Mouse (Mus musculus) ovary, postnatal 14 days (tissue): ENCODE measurements around the gene Creg2.
"Not testable (repeated sequence)": the region's sequence is repeated elsewhere in the genome, so short reads cannot be mapped to it uniquely, and the experiment has no call there.

ENCODE experiments used
- DNase-seq: peaks from one replicate; pipeline ENCODE4 v3.0.0; 2022; ENCODE audit warnings: low spot score

Creg2 gene

DNA sequence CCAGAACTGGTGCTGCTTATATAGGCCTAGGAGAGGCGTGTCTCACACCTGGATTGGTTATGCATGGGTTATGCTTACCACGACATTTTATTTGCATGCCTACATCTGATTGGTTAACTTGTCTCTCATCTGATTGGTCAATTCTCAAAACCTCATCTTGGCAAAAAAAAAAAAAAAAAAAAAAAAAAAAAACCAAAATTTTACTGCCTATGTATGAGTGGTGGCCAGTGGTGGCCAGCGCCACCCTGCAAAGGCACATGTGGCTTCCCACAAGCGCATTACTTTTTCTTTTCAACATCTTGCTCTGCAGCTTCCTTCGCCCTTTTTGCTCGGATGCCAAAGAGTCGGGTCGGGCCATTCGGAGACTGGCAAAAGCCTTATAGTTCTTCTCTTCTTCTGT is 54.1 kb downstream of the Creg2 start:
- DNase-seq = not testable (repeated sequence)

DNA sequence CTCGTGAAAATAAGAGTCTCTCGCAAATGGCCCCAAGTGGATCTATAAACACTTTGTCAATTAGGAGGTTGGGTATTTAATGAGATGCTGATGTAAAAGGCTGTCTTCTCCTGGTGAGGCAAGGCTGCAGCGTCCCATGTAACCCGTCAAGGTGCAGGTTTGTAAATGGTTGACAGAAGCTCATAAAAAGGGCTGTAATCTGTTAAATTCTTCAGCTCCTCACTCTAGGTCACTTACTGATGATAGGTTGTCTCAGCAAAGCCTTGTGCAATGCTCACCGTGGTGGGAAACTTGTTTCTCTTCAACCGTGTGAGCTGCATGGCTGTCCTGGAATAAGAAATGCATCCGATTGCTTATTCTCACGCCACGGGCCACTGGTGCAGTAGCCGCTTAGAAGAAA is 57.4 kb downstream of the Creg2 start:
- no peak for DNase-seq

DNA sequence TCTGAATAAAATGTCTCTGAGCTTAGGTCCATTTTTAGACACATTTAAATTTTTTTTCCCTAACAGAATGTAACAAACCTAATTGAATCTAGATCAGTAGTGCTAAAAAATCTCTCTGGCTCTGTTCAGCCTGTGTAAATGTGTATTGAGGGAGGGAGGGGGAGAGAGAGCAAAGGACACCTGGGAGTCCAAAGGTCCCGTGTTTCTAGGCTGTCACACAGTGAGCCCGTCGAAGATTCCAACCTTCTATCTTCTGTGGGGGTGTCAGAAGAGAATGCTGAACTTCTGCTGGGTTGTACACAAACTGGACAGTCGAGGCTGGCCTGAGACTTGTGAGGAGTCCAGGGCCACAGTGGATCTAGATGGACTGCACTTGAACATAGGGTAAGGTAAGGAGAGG is 59.2 kb downstream of the Creg2 start:
- no peak for DNase-seq

DNA sequence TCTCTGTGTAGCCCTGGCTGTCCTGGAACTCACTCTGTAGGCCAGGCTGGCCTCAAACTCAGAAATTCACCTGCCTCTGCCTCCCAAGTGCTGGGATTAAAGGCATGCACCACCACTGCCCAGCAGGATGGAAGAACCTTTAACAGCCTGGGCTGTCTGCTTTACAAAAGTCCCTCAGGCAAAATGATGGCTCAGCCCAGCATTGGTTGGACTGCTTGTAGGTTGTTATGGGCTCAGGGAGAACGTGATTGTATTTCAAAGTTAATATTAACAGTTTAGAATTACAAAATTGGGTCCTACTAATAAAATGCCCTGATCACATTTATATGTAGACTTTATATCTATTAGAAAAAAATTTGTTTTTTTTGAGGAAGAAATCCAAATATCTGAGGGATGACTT is 59.7 kb downstream of the Creg2 start:
- DNase-seq = not testable (repeated sequence)

GRCm38 (mm10) chr1:39590193-39590592 is 61.1 kb downstream of the Creg2 start:
- no peak for DNase-seq

DNA sequence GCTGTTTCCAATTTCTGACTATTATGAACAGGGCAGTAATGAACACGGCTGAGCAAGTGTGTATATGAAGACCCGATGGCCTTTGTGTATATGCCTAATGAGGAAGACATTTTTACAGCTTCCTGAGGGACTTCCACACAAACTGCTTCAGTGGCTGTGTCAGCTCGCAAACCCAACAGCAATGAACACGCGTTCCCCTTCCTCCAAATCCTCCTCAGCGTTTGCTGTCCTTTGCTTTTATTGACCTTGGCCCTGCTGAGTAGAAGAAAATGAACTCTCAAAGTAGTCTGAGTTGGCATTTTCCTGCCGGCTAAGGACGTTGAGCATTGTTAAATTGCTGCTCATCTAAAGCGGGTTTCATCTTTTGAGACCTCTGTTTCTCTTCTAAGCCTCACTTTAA is 65.9 kb downstream of the Creg2 start:
- no peak for DNase-seq

DNA sequence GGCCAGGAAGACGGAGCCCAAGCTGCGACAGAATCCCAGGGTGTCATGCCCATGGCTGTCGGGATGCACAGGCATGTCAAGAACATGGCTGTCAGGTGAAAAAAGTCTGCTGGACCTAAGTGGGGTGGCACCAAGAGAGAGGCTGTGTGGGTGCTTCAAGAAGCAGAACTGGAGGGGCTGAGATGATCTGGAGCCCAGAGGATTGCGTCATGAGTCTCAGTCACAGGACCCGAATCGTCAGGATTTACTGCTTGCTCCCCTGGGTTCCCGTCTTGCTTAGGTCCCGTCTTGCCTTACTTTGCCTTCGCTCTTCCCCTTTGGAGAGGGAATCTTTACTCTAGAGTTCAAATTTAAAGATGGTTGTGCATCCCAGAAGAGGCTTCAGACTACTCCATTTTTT is 68.1 kb downstream of the Creg2 start:
- no peak for DNase-seq

- no peak for DNase-seq
These were observed 70.1 kb downstream of the Creg2 start for GRCm38 (mm10) chr1:39581215-39581614.

- DNase-seq = no peak
These were observed 72.1 kb downstream of the Creg2 start for GRCm38 (mm10) chr1:39579139-39579538.

GRCm38 (mm10) chr1:39578446-39578845 is 72.8 kb downstream of the Creg2 start:
- DNase-seq = no peak

DNA sequence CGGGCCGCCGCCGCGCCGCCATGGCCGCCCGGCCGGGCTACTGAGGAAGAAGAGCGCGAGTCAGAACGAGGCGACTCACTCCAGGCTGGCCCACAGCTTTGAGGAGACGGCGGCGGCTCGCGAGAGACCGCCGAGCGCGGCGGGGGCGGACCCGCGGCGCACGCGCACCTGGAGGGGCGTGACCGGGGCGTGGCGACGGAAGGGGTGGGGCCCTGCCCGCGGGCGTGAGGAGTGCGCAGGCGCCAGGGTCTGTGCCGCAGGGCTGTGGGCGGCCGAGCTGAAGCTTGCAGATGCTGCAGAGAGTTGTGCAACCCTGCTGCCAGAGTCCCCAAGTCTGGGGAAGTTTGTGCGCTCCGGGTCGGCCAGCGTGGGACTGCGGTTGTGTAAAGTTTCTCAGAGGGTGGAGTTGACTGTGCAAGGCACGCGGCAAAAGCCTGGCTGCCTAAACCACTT is 74.0 kb downstream of the Creg2 start, which contains the start of gene Rnf149:
Gene Rnf149 (minus strand): TSS at position 153 of the 453 bp plus-strand sequence.
- peak; percentile 98 for DNase-seq

GRCm38 (mm10) chr1:39576431-39577243 is 74.6 kb downstream of the Creg2 start:
- DNase-seq = peak; percentile 47

- no peak for DNase-seq
These were observed 75.4 kb downstream of the Creg2 start for GRCm38 (mm10) chr1:39575778-39576375.

DNA sequence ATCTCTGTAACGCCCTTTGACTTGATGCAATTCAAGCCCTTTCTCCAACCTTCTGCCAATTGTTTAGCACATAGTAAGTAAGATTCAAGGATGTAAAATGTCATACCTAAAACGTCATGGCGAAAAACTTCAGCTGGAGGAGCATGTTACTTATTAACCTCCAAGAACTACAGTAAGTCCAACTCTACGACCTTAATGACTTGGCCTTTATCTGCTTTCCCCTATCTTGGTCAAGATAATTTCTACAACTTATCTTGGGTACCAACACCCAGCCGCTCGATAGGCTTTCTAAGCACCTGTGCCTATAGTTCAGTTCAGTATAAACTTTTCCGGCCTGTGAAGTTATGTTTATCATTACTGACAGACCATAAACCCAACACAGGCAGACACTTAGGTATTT is 77.4 kb downstream of the Creg2 start:
- DNase-seq = no peak

DNA sequence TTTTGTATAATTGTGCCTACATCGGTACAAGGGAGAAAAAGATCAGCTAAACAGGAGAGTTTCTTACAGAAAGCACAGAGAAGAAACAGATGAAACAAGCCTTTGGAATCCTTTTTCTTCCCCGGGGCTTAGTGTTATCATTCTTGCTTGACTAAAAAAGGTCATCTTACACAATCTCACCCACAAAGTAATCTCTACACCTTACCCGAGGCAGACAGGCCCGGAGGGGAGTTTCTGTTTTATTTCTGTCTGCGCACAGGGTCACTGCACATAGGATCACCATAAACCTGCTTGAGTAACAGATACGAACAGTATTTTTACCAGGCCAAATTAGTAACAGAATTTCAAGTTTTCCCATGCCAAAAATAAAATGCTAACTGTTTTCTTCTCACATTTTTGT is 79.6 kb downstream of the Creg2 start:
- no peak for DNase-seq
